ENCODE assay signal across 9 mouse cellular contexts in the genomic region with DNA sequence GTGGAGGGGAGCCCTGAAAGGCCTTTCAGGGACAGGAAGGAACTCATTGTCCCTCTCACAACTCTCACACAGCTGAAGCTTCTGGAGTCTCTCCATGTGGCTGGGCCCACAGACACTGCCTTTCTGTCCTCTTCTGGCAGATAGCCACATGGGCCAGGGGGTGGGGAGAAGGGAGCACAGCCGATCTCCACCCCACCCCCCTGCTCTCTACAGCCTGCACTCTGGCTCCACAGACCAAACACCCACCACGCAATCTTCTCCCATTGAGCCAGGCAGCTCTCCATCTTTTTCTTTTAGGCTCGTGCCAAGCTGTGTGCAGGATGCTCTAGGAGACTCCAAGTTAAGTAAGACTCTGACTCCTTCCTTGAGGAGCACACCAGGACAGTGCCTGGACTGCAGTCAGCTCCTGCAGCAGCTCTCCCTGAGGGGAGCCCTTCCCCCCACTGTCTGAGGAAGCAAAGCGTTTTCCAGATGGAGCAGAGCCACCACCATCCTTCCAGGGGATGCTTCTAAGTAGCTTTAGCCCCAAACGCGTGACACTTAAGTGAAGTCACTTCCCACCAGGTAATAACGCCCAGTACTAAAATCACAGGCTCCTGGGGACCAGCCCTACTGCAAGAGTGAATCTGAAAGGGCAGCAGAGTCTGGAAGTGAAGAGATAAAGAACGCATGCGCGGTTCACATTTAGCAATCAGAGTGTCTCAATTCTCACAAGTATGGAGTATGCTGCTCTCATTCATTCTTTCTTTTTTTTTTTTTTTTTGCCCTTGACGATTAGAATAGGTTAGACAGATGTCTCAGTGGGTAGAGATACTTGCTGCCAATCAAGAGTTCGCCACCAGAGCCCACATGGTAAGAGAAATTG. TPM values are rescaled to one million over a fixed set of nuclear protein-coding genes. Genes with fewer than 3 reads are reported as not detected.
DNase-seq lines count a peak whose midpoint lies in the region; ATAC-seq and TF ChIP-seq lines count a peak whose summit lies in the region.
"Had no signal": no experiment of that assay in that cellular context is flagged by ENCODE, and none has a peak within 500 bp of the region (broad histone marks: within the 10 kb centered on the region; RNA-seq: fewer than 3 reads in every experiment).

No protein-coding gene starts in this region.

- 0 out of 2 replicates have a peak overlapping the region, but pooled peaks have one; percentile 18 for H3K9ac ChIP-seq in stomach, postnatal 0 days (ENCODE audit: low read length)
- H3K9ac ChIP-seq: liver, embryonic 14.5 days had no signal

- H3K9me3 ChIP-seq in hindbrain, embryonic 10.5 days, result 0 out of 2 replicates have a peak, but pooled peaks cover 2% of the 10 kb centered on the region
- H3K9me3 ChIP-seq in midbrain, embryonic 10.5 days (replicated peaks), result peaks cover under 1% of the 10 kb centered on the region; the same call in 1 of the 2 replicates
- no peaks in the 10 kb centered on the region for H3K9me3 ChIP-seq in stomach, postnatal 0 days (ENCODE audit: control insufficient read depth, low read length)

- H3K4me3 ChIP-seq in hindbrain, embryonic 10.5 days, result no peak overlapping the region
- H3K4me3 ChIP-seq in midbrain, embryonic 10.5 days, result no peak overlapping the region
- H3K4me3 ChIP-seq in stomach, postnatal 0 days (ENCODE audit: low read depth, low read length), result no peak overlapping the region

- no peak for TF ChIP-seq EP300 in stomach, postnatal 0 days (optimal IDR thresholded peaks at IDR 0.05)

- ATAC-seq in stomach, postnatal 0 days (ENCODE audit: low FRiP score, low TSS enrichment), result peak; percentile 66; the same call in 1 of the 2 replicates
- no peak for ATAC-seq in inflammation-experienced regulatory T-cells, adult 6 months

- 0 out of 2 replicates have a peak overlapping the region, but pooled peaks have one; percentile 3 for H3K4me2 ChIP-seq in stomach, postnatal 0 days (replicated peaks; ENCODE audit: low read depth)

- peak overlapping the region; percentile 79 for H3K27ac ChIP-seq in hindbrain, embryonic 10.5 days
- H3K27ac ChIP-seq in midbrain, embryonic 10.5 days (replicated peaks), result peak overlapping the region; percentile 38
- H3K27ac ChIP-seq in stomach, postnatal 0 days (replicated peaks), result peak overlapping the region; percentile 65
- H3K27ac ChIP-seq: liver, embryonic 14.5 days had no signal

- no peaks in the 10 kb centered on the region for H3K27me3 ChIP-seq in hindbrain, embryonic 10.5 days (ENCODE audit: insufficient read depth, poor library complexity, severe bottlenecking)
- H3K27me3 ChIP-seq in midbrain, embryonic 10.5 days (ENCODE audit: low read depth, poor library complexity, severe bottlenecking), result no peaks in the 10 kb centered on the region
- no peaks in the 10 kb centered on the region for H3K27me3 ChIP-seq in stomach, postnatal 0 days (ENCODE audit: control insufficient read depth, insufficient read depth, low read length)

- peaks cover 38% of the 10 kb centered on the region for H3K36me3 ChIP-seq in hindbrain, embryonic 10.5 days
- H3K36me3 ChIP-seq in midbrain, embryonic 10.5 days, result peaks cover 44% of the 10 kb centered on the region
- no peaks in the 10 kb centered on the region for H3K36me3 ChIP-seq in stomach, postnatal 0 days (ENCODE audit: control insufficient read depth, insufficient read depth, low read length)

- DNase-seq in NIH3T3 (ENCODE audit: low read depth), result peak; percentile 57
- peak; percentile 86 to 94 for DNase-seq in cerebellum, postnatal 10 days
- DNase-seq in frontal cortex, postnatal 25 days (ENCODE audit: low spot score in 2 of 2), result peak; percentile 33 to 51
- DNase-seq in hindbrain, embryonic 10.5 days (ENCODE audit: low spot score), result no peak
- DNase-seq in layer of hippocampus, postnatal 10 days (ENCODE audit: low spot score in 2 of 2), result peak; percentile 86 to 88
- DNase-seq in midbrain, embryonic 10.5 days (ENCODE audit: low spot score), result no peak
- DNase-seq in stomach, postnatal 0 days (ENCODE audit: low spot score), result peak; percentile 41

- peaks cover 28% of the 10 kb centered on the region for H3K4me1 ChIP-seq in hindbrain, embryonic 10.5 days (replicated peaks)
- H3K4me1 ChIP-seq in midbrain, embryonic 10.5 days, result peaks cover 24% of the 10 kb centered on the region
- 0 out of 2 replicates have a peak, but pooled peaks cover 2% of the 10 kb centered on the region for H3K4me1 ChIP-seq in stomach, postnatal 0 days (replicated peaks; ENCODE audit: control insufficient read depth, insufficient read depth)

- TF ChIP-seq CTCF in stomach, postnatal 0 days (IDR thresholded peaks at IDR 0.05; ENCODE audit: low read depth), result no peak

- 40% methylated on average over 12 of the region's 12 CpGs for WGBS in hindbrain, embryonic 10.5 days
- 53% methylated on average over 12 of the region's 12 CpGs for WGBS in midbrain, embryonic 10.5 days
- WGBS in stomach, postnatal 0 days, result 35% methylated on average over 12 of the region's 12 CpGs

RNA-seq across cellular contexts. Expression of gene Dennd2a, which starts 28.8 kb away (rescaled TPM):
- polyA plus RNA-seq in hindbrain, embryonic 10.5 days (2016; fragmentation: Nextera tagmentation; extraction: Ambion mirVana), result 42.7 and 45.6 TPM in 2 replicates
- 10 to 100 TPM; 33.3 to 33.6 TPM for total RNA-seq in layer of hippocampus, postnatal 10 days (2021)
- 42.3 and 50.6 TPM in 2 replicates for polyA plus RNA-seq in midbrain, embryonic 10.5 days (2016; fragmentation: Nextera tagmentation; extraction: Ambion mirVana)
- polyA plus RNA-seq in stomach, postnatal 0 days (2015; fragmentation: Nextera tagmentation; extraction: Ambion mirVana), result 4.7 TPM in 2 replicates
- polyA plus RNA-seq in inflammation-experienced regulatory T-cells, adult 6 months (2017; shearing (Covaris generic)), result under 1 TPM in 1 of 3 experiments, not detected in 2; 0.42 TPM

RNA-seq across cellular contexts. Expression of gene Adck2, which starts 44.8 kb away (rescaled TPM):
- 29.3 and 30.8 TPM in 2 replicates for polyA plus RNA-seq in hindbrain, embryonic 10.5 days (2016; fragmentation: Nextera tagmentation; extraction: Ambion mirVana)
- total RNA-seq in layer of hippocampus, postnatal 10 days (2021), result 10 to 100 TPM; 26.4 to 28.1 TPM
- polyA plus RNA-seq in midbrain, embryonic 10.5 days (2016; fragmentation: Nextera tagmentation; extraction: Ambion mirVana), result 26.6 and 28.4 TPM in 2 replicates
- 22.0 and 24.4 TPM in 2 replicates for polyA plus RNA-seq in stomach, postnatal 0 days (2015; fragmentation: Nextera tagmentation; extraction: Ambion mirVana)
- polyA plus RNA-seq in inflammation-experienced regulatory T-cells, adult 6 months (2017; shearing (Covaris generic)), result 10 to 100 TPM; 23.2 to 43.1 (median 30.5) TPM

RNA-seq across cellular contexts. Expression of gene Gm42420, which starts 56.6 kb away (rescaled TPM):
- 0.76 and 1.6 TPM in 2 replicates for polyA plus RNA-seq in hindbrain, embryonic 10.5 days (2016; fragmentation: Nextera tagmentation; extraction: Ambion mirVana)
- not detected for total RNA-seq in layer of hippocampus, postnatal 10 days (2021)
- polyA plus RNA-seq in midbrain, embryonic 10.5 days (2016; fragmentation: Nextera tagmentation; extraction: Ambion mirVana), result 0.57 and 1.3 TPM in 2 replicates
- polyA plus RNA-seq in stomach, postnatal 0 days (2015; fragmentation: Nextera tagmentation; extraction: Ambion mirVana), result 0.63 and 1.4 TPM in 2 replicates
- polyA plus RNA-seq in inflammation-experienced regulatory T-cells, adult 6 months (2017; shearing (Covaris generic)), result not detected

Comparison
In these comparisons a context has a peak if more than half of its experiments do, and no peak if none do; other contexts are left out.
1. DNase-seq: peak in NIH3T3 (single experiment), cerebellum, postnatal 10 days (2 of 2), frontal cortex, postnatal 25 days (2 of 2), layer of hippocampus, postnatal 10 days (2 of 2) and stomach, postnatal 0 days (single experiment); none in hindbrain, embryonic 10.5 days (single experiment) and midbrain, embryonic 10.5 days (single experiment).
2. Peak in every context shown above with its lines, with median percentiles within 50 percentile points of each other: H3K27ac ChIP-seq.